Mouse (Mus musculus) lung, postnatal 25 days (tissue): ENCODE results near the gene Foxe3.

Source experiments
- DNase-seq: peaks from one replicate; pipeline ENCODE4 v3.0.0; 2022; ENCODE audit warnings: low spot score

The Foxe3 gene

DNA sequence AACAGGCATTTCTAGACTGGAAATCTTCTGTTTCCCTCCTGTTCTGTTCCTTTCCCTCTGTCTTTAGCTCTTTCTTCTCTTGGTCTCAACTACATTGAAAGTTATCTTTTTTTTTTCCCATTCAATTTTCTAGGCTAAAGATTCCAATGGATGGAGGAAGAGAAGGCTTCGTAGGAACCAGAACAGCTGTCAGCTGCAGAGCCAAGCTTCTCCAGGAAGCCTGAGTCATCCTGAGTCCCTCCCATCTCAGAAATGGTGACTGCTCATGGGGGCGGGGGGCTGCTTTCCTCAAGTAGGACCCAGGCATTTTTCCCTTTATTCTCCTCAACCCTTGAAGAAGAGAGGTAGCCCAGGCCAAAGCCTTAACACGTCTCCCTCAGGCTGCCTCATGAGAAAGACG is 9.8 kb downstream of the Foxe3 start:
- no peak for DNase-seq

DNA sequence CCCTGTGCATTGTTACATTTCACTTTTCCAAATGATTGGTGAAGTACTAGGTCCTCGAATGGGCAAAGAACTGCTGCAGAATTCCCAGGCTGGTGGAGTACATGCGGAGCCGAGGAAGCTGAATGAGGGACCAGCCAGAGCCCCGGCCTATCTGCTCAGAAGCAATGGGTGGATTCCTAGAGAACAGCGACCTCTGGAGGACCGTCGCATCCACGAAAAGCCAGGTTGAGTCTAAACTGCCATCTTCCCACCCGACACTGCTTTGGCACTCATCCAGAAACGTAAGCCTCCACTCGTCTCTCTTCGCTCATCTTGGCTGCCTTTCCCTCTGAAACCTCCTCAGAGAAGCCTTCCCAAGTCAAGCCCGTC is 12.2 kb downstream of the Foxe3 start:
- DNase-seq = peak; percentile 46

DNA sequence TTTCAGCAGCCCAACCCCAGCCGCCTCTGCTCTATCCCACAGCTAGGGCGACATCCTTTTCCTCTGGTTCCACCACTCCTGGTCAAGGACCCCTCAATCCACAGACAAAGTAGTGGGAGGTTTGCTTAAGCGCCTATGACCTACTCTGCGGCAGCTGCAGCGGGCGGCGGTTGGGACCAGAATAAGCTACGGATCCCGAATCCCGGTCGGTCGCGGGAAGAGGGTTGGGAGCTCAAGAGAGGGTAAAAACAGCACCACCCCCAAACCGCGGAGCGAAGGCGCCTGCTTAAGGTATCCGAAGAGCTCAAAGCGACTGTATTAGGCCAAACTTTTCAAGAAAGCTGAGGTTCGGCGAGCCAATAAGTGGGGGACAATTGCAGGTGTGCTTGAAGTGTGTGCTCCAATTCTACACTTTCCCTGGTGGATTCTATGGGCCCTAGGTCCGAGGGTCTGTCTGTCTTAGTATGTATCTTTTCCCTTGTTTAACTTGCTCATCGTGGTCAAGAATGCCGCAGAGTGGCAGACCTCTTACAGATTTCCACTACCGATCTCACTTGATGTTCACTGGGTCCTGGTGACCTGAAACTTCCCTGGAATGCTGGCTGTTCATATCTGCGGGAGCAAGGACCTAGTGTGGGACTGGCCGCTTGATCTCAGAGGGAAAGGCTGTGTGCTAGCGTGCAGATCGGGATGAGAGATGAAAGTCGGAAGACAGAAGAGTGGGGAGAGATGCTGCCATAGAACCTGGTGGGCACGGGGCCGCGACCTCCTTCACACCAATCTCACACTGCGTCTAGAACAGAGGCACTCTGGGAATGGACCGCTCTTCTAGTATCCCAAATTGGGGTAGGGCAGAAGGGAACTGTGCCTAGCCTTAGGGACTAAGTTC is 12.9 kb downstream of the Foxe3 start:
- DNase-seq = no peak

DNA sequence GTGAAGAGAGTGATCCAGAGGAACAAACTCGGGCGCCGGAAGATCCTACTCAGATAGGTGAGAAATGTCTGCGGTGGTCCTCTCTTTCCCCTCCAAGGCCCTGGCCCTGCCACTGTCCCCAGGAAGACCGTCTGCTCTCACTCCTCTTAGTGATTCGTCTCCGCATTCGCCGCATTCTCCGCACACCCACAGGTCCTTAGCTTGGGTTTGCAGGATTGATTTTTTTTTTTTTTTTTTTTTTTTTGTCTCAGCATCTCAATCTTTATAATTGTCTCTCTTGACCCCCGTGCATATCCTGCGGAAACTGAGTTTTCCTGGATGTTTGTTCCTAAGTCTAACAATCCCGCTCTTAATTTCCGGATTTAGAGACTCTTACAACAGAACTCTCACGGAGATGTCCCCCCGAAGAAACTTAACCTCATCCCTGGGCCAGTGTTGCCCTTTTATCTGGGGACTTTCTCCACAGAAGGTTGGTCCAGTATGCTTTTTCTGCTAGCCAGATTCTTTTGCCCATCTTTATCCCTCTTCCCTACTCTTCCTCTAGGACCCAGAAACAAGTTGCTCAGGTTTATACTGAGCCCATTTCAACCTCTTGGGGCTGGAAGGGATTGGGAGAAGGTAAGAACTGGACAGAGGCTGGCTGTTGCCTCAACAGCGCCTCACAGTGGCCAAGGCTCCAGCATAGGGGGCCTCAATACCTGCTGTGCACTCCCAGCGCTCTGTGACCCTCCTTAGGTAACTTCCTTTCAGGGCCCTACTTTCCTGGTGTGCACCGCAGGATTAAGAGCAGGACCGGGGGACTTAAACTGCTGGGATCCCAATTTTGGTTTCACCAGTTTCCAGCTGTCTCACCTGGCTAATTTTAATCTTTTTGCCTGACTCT is 16.0 kb downstream of the Foxe3 start:
- no peak for DNase-seq

DNA sequence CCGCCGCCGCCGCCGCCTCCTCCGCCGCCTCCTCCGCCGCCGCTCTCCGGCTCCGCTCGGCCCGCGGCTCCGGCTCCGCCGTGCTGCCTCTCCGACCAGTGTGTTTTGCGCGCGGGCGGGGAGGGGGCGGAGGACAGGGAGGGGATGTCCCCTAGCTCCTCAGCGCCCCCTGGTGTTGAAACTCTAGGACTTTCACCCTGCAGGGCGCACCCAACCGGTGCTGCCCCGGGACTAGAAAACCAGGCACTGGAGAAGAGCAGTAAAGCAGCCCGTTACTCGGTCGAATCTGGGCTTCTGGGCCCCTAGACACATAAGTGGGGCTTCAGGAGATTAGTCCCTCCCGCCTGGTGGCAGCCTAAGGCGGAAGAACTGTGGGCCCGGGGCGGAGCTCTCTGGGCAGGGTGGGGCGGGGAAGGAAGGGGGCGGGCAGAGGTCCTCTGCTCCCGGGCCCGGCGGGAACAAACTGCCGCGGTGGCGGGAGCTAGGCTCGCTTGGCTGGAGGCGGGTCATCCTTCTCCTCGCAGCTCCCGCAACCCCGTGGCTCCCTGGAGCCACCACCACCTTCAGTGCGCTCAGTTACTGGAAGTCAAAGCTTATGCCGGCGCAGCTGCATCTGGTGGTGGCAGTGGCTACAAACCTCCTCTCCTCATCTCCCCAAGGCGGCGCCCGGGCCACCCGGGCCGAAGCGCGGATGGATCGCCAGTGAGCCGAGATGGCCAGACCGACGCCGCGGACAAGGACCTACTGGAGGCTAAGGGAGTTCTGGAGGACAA is 16.8 kb downstream of the Foxe3 start, which contains the start of gene Foxd2:
TSS of gene Foxd2 (minus strand) at position 45 of the 773 bp plus-strand sequence.
- peak; percentile 89 for DNase-seq

DNA sequence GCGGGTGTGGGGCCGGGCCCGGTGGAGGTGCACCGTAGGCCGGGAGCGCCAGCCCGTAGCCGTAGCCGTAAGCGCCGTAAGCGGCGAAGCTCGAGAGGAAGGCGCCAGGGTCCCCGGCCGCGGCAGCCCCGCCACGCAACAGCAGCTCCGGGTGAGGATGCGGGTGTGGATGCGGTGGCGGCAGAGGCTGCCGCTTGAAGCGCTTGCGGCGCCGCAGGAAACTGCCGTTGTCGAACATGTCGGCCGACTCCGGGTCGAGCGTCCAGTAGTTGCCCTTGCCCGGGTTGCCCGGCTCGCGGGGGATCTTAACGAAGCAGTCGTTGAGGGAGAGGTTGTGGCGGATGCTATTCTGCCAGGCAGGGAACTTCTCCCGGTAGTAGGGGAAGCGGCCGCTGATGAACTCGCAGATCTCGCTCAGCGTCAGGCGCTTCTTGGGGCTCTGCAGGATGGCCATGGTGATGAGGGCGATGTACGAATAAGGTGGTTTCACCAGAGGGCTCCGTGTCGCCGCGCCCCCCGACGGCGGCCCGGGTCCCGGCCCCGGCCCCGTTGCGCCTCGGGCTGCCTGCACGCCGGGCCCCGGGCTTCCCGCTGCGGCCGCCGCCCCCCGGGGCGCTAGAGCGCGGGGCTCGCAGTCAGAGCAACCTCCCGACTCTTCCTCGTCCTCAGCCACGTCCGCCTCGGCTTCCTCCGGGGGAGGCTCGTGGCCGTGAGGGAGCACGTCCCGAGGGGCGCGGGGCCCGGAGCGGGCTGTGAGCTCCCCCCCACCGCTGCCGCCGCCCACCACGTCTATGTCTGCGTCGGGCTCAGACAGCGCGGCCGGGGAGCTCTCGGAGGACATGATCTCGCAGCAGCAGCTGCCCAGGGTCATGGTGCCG is 17.6 kb downstream of the Foxe3 start:
- no peak for DNase-seq

DNA sequence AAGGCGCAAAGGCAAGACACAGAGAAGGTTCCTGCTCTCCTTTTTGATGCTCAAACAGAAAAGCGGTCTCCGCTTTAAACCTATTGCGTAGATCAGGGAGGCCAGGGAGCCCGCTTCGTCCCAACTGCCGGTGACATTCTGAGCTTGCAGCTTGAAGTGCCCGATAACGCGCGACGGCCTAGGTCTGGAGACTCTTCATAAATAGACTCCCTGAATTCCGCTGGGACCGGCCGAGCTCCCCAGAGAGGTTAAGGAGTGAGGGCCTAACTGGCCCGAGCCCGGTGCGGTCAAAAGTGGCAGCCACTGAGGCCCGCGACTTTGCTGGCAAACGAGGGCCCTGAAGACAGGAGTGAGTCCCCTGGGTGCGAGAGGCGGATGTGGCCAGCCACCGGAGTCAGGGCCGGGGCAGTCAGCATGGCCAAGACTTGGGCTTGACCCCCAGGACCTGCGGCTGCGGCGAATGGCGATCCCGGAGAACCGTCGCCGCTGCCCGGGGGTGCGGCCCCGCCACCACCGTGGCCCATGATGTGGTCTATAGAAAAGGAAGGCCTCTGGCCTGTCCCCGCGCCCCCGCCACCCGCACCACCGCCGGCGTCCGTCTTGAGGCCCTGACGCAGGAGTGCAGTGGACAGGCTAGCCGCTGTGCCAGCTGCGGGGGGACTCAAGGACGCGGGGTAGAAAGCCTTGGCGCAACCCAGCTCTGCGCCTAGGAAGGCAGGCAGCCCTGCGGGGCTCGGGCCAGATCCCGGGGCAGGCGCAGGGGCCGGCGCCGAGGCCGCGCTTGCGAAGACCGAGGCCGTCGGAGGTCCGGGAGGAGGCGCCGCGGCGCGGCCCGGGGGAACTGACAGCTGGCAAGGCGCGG is 18.5 kb downstream of the Foxe3 start:
- DNase-seq = no peak

DNA sequence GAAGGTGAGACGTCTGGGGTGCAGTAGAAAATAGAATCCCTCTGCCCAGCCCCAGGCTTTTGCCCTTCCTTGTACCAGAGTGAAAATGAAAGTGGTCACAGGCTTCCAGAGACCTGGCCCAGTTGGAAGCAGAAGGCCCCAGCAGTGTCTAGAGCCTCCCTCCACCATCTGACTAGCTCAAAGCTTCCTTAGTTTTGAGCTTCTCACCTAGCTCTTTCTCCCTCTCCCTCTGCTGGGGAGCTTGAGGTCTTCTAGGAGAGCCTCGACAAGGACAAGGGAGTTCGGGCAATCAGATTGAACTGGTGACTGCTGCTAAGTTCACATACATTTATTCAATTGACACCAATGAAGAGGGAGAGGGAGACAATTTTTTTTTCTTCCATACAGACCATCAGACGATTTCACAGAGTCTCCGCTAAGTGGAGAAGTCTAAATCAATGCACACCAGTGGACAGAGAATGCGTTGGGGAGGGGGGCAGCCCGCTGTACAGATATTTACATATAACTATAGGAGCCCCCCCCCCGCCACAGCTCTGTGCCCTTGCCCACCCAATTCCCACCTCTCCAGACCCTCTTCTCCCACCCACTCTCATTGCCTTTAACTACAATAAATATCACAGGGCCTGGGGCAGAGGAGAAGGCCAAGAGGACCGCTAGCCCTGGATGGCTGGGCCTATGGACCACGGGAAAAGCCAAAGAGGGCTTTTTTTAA is 19.7 kb downstream of the Foxe3 start:
- DNase-seq = no peak

DNA sequence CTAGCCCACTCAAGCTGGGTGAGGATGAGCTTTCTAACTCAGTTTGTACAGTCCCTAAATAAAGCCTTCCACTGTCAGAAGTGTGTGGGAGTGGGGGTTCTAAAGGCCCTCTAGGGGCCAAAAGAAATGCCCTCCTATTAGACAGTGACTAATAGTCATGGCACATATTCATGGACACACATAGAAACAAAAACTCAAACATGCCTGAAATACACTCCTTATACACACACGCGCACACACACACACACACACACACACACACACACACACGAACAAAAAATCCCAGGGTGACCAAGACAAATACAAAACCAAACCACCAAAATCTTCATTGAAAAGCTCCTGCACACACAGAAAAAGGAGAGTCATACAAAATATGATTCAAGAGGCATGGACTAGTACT is 20.3 kb downstream of the Foxe3 start:
- no peak for DNase-seq

DNA sequence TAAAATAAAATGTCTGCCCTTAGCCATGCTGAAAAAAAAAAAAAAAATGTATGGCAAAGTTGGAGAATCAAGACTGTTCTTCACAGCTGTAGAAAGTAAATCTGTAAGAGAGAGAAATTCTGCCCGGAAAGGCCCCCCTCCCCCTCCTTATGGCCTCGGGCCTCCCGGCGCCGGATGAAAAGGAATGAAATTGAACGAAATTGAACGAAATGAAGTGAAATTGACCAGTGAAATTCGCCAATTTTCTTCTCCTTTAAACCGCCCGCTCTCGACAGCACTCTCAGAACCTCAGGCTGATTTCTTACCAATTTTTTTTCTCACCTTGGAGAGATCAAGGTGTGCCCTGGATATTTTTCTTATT is 22.4 kb downstream of the Foxe3 start:
- no peak for DNase-seq

DNA sequence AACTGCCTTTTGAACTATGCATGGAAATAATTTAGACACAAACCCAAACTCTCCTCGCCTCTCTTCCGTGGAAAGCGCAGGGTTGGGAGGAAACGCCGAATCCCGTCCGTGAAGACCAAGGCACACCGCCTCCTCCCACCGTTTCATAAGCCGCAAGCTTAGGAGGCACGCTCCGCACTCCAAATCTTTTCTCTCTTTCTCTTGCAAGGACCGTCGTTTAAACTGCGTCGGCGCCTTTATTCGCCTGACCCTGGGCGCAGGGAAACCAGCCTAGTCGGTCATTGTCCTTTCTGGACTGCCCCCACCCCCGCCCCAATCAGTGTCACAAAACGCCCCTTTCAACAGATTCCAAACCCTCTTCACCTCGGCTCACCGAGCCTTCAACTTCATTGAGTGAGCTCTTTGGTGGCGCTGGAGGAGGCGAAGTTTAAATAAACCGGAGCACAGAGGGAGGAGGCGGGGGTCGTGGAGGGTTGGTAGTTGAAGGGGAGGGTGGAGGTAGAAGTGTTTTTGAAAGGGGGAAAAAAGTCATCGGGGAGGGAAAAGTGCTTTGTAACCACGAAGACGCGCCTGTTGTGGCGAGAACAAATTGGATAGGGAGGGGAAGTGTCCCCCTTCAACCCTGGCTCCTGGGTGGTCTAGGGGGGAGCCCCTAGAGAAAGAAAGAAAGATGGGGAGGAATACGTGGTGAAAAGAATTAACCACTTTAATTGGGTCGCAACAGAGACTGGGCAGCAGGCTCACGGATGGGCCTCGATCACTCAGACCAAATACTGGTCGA is 23.0 kb downstream of the Foxe3 start:
- DNase-seq = no peak

DNA sequence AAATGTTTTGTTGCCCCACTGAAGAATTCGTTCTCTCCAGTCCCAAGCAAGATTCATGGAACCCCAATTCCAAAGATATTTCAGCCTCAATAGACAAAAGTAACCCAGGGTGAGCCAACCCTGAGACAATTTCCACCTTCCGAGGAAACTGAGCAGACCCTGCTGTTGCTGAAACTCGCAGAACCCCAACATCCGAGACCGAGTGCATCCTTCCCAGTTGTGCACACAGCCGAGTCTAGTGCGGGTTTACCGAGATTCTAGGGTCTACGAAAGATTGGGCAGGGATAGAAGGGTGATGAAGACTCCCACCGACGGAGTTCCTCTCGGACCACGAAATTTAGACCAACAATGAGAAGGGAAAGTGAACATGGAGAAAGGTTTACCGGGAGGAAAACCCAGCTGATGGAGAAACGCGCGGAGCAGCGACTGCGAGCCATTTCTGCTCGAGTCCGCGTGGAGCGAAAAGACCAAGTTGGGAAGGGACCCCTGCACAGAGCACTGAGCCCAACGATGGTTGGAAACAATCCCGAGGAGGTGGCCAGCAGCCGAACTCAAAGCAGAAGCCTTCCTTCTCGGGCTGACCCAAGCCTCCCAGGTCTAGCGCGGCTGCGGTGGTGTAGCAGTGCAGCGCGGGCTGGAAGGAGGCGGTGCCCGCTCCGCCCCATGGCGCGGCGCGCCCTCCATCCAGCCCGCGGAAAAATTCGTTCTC is 24.0 kb downstream of the Foxe3 start:
- DNase-seq = no peak

DNA sequence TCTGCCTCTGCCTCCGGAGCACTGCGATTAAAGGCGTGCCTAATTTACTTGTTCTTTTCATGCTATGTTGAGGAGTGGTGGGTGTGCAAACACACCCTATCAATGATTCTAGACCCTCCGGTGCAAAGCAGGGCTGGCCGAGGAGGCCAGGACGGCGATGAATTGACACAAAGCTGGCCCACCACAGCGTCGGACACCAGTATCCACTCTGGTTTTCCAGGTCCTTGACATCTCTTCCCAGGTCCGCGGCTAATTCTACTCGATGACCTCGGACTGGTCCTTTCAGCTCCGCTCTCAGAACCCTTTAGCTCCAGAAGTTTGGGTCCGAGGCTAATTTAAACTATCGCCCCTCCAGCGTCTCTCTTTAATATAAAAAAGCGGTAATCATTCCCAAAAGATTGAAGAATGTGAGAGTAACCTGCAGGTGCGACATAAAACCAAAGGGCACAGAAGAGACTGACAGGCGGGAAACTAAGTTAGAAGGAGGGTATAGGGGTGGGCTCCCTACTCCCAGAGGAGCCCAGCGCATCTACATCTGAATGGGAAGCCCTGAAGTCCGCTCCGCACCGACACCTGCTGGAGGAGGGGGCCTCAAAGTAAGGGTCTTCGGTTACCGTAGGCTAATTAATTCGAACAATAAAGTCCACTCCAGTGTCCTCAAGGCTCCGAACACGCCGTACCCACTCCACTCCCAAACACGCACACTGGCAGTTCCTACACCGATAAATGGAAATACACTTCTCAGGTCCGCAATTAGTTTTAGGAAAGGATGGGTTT is 24.8 kb downstream of the Foxe3 start:
- DNase-seq = no peak

DNA sequence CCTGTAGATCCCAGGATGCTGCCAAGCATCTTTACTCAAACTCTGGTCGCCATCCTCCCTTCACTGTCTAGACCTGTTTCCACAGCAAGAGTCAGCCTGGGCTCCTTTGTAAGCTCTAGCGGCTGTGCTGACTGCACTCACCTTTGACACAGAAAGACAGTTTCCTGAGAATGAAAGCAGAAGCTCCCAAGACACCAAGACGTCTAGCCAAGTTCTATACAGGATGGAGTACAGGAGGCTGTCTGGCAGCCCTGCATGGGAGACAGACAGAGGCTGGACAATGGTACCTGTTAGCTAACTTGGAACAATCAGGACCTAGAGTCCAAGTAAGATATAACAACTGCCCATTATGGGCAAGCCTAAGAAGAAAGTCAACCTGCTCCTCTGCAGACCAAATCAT is 25.9 kb downstream of the Foxe3 start:
- DNase-seq = no peak

DNA sequence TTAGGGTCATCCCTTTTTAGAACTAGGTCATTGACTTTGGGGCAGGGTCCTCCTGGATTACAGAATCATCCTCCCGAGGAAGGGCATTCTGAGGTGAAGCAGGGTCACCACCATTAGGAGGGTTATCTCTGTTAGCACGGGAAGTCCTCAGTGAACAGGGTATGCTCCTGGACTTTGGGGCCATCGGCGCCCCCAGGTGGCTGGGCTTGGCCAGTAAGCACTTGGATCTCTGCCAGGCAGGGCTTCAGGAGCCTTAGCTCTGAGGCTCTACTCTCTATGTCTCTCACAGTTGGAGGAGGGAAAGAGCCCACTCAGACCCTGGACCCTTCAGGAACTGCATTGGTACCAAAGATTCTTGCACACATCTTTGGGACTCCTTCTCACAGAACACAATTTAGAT is 28.0 kb downstream of the Foxe3 start:
- DNase-seq = peak; percentile 19

DNA sequence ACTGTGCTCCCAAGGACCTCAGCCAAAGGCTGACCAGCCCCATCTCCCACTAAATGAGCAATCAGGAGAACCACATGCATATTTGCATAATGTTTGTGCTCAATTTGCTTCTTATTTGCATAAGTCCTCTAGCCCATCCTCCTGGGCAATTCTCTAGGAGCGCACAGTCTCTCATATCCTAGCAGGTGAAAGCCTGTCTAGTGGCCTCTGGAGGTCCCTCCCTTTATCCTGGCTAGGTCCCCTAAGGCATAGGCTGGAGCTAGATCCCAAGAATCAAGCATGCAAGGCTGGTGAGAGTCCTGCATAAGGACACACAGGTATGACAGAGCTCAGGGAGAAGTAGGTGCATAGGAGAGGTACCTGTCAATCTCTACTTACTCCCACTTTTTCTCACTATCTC is 43.6 kb downstream of the Foxe3 start:
- no peak for DNase-seq

DNA sequence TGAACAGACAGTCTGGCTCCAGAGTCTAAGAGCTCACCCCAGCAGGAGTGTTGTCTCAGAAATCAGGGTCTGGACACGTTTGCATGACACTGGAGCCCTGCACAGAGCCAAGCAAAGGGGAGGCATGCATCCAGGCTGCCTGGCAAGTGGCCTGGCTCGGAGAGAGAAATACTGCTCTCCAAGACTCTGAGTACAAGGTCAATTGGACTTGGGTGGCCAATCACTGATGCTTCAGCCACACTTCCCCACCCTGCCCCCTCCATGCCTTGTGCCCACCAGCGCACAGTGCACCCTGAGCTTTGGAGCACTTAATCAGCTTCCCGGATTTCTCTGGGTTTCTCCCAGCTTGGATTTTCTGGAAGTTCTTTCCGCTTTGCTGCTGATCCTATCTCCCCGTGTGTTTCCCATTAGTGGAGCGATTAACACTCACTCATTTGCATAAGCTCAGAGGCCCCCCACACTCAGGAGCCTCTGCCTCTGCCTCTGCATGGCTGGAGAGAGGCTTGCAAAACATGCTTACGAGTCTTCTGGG is 49.3 kb downstream of the Foxe3 start:
- DNase-seq = no peak
